Mouse (Mus musculus) adrenal gland, postnatal 36 days (tissue): ENCODE data around the gene Slc17a9. TPM values are rescaled to one million over a fixed set of nuclear protein-coding genes. Genes with fewer than 3 reads are reported as not detected.
"Not testable (repeated sequence)": the region's sequence is repeated elsewhere in the genome, so short reads cannot be mapped to it uniquely, and the experiment has no call there.

Source experiments
- DNase-seq, 2 experiments: peaks; one replicate each; pipeline ENCODE4 v3.0.0; 2021; ENCODE audit warnings: mixed read lengths in 1 of 2
- total RNA-seq, 2 experiments: library from RNA; stranded (reverse); gene quantifications; 2 replicates each; pipeline ENCODE4 v1.2.3; 2021

The Slc17a9 gene
- total RNA-seq, 2 experiments from 2014 or later, result 1.1 to 1.2 TPM

DNA sequence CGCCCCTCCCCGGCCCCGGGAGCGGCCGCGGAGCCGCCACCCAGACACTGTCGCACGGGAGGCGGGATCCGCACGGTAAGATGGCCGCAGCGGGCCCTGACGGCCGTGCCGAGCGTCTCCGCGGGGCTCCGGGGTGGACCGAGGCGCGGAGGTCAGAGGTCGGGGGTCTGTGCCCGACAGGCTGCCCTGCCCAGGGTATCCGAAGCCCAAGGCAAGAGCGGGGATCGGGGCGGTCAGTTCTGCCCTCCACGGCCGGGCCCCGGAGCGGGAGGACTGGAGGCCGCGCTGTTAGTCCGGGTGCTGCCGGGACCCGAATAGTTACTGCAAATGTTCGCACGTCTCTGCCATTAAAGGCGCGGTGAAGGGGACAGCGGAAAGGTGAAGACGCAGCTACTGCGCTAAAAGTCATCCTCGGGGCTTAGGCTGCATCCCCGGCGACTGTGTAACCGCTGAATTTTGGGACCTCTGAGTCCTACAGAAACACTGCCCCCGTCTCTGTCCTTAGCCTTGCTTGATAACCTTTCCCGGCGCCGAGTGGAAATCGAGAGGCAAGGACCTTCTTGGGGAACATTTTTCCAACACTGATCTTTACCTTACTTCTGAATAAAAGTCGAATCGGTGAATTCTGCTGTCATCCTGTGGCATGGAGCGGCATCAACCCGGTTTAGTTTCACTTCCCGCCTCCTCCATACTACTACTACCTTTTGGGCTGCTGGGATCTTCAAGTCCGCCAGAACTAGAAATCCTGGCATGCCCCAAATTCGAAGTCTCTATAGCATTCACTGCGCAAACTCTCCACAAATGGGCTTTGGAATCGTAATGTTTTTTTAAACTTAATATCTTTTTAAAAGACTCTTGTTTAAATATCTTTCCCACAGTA lies 14.5 kb upstream of the Slc17a9 start:
- DNase-seq, result no peak

DNA sequence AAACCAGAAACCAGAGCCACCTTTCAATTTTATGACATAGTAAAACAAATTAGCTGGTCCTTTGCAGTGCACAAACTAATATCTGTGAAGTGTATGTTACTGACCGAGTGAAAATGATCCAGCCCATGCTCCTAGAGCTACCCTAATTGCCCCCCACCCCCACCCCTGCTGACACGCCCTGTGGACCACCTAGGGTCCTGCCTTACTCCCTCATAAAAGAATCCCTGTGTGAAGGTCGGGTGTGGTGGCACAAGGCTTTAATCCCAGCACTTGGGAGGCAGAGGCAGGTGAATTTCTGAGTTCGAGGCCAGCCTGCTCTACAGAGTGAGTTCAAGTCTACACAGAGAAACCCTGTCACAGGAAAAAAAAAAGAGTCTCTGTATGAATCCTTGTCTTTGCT lies 13.5 kb upstream of the Slc17a9 start:
- no peak for DNase-seq

DNA sequence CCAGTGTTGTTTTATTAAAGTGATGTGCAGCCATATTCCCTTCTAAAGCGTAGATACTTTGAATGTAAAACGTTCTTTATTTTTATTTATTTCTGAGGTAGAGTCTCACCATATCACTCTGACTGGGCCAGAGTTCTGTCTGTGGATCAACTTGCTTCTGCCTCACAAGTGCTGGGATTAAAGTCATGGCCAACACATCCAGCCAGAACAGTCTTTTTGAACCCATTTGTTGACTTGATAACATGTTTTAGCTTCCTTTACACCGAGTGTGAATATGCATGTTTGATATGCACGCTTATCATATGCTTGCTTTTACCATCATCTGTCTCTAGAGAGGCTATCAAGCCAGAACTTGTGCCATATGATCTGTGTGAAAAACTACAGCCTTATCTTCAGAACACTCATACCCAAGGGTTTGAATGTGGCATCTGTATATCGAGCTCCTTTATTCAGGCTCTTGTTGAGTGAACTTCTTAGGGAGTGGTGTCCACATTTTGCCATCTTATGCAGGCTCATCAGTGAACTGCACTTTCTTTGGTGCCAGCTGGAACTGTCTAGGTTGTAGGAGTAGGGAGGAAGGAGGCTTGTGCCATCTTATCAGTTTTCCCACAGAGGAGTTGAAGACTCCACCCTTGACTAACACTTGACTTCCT lies 12.9 kb upstream of the Slc17a9 start:
- no peak for DNase-seq

DNA sequence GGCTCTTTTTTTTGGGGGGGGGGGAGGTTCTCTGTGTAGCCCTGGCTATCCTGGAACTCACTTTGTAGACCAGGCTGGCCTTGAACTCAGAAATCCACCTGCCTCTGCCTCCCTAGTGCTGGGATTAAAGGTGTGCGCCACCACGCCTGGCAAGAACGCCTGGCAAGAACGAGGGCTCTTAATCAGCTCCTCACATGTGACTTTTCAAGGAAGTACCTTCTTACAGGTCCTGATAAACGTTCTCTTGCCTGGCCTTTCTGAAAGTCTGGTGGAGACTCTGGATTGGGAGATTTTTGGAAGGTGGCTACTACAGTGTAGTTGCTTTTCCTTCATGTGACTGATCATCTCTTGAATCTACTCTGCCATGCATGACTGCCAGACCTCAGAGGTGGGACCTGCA lies 2.3 kb upstream of the Slc17a9 start:
- DNase-seq, result not testable (repeated sequence)

DNA sequence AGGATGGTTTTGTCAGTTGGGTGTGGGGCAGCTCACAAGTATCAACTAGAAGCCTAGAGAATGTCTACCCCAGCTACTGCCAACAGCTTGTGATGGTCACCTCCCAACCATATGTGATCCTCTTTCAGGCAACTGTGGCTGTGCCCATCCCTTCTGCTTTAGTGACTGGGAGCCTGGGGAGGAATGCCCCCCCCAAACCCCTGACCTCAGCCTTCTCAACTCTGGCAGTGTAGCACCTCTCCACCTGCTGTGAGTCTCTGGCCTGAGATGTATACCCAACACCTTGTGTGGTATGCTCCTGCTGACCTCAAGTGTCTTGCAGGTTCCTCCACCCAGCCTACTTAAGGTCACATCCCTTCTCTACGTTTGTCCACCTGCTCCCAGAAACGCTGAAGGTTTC lies 1.2 kb upstream of the Slc17a9 start:
- no peak for DNase-seq

DNA sequence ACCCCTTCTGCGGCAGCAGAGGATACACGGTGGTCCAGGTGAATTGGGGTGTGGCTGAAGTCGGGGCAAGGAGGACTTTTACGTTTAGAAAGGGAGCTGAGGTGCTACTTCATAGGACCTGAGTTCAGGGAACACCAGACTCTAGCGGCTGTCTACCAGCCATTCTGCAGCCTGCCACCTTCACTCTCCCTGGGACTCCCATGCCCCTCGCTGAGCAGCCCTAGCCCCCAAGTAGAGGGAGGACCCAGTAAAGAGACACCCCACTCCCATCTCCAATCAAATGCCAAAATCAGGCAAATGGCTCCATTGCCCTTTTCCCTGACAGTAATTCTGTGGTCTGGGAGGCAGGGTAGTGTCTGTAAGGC lies 333 bp downstream of the Slc17a9 start:
- no peak for DNase-seq

DNA sequence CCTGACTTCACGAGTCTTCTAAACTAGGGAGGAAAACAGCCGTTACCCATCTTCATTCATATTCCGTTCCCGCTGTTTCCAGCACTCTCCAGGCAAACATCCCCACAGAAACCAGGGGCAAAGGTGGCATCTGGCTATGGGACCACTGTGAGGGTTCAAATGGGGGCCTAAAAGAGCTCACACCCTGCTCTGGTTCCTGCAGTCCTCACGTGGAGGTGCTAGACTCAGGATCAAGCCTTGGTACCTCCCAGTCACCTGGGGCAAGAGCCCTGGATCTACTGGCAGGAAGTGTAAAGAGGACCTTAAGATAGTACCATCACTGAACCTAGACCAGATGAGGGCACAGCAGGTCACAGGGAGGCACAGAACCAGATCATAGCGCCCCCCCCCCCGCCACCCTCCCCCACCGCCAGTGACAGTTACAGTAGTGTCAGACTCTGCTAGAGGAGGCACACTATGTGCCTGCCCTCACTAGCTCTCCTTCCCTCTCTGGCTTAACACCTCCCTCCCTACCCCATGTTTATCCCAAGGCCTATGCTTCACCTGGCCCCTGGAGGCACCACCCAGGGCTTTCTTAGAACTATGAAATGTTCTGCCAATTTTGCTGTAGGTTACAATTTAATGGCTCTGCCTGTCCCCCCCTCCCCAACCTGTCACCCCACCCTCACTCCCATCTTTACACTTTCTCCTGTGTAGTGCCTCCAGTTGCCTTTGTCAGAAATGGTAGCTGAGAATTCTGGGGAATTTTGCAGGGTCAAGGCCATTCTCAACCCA lies 980 bp downstream of the Slc17a9 start:
- DNase-seq, result no peak

DNA sequence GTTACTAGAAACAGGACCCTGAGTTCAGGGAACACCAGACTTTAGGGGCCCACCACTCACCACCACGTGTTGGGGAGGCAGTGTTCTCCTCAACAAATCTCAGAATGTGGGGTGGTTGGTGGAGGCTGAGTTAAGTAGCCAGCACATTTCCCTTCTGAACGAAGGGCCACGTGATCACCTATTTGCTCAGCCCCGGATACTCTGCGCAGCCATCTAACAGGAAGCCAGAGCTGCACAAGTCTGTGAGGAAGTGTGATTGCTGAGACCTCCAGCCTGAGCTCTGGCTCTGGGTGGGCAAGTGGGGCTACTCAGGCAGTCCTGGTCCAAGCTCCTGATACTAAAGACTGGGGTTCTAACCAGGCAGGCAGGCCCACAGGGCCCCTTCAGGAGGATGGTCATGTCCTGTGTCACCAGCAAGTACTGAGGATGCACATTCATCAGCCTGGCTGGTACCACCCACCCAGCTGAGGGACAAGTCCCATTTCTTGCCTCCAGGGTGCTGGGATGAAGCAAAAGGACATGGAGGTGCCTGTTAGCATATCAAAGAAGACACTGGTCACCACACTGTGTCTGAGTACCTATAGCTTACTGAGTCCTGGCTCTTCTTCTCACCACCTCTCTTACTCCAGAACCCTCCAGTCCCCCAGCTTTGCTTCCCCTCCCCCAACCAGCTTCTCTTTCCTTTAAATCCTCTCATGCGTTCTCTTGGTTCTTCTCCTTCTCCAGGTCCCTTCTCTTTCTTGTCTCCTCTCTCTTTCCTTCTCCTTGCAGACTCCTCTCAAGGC lies 1.8 kb downstream of the Slc17a9 start:
- DNase-seq, result no peak

DNA sequence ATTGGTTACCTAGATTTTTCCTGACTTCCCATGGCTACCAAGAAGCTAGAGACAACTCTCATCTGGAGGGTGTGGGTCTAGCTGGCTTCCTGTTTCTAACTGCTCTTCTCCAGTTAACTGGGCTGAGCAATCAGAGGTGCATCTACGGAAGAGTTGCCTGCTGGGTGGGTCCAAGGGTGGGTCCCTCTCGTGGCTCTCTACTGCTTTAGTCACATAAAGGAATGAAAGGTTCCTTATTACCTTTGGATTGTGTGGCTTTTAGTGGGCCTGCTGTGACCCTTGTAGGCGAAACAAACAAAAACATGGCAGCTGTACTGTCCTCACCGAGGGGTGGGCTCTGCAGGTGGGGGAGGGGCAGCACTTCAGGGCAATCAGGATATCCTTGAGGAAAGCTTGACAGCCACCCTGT lies 2.6 kb downstream of the Slc17a9 start:
- DNase-seq, result no peak

DNA sequence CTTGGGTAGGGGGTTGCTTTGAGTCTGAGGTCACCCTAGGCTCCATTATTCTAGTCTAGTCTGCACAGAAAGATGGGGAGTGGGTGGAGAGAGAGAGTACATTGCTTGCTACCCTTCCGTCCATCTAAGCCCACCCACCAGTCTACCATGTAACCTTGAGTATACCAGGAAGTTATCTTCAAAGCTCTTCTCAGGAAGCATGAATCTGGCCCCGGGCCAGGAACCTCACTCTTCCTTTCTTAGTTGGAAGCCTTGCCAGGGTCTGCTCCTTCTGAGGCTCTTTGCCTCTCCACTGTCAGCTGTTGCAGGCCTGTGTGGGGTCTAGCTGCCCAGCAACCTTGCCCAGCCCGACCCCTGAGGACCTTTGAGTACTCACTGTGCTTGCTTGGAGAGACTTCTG lies 6.0 kb downstream of the Slc17a9 start:
- DNase-seq, result peak; percentile 39 to 66

DNA sequence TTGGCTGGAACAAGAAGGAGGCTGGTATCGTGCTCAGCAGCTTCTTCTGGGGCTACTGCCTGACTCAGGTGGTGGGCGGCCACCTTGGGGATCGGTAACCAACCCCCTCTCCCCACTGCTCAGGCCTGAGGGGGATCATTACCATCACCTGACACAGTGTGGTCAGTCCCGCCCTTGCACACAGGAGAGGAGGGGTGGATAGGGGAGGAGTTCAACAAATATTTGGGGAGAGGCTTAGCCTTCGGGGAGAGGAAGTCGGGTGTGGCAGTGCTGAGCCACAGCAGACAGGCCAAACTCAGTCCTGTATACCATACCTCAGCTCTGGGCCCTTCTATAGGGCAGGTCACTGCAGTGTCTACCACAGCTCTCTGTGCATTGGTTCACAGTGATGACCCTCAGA lies 6.9 kb downstream of the Slc17a9 start:
- DNase-seq, result no peak

DNA sequence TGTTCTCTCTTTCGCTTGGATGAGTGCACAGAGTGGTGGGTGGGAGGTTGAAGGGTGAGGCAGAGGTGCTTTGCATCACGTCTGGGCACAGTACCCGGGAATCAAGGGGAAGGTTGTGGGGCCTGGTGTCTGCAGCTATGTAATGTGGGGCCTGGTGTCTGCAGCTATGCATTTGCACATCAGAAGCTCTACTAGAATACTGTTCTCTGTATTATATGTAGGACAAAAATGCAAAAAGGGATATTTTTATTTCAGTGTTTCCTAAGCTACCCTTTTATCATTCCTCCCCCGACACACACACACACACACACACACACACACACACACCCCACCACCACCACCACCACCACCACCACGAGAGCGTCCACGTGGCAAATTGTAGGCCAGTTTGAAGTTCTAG lies 10.2 kb downstream of the Slc17a9 start:
- DNase-seq, result no peak

DNA sequence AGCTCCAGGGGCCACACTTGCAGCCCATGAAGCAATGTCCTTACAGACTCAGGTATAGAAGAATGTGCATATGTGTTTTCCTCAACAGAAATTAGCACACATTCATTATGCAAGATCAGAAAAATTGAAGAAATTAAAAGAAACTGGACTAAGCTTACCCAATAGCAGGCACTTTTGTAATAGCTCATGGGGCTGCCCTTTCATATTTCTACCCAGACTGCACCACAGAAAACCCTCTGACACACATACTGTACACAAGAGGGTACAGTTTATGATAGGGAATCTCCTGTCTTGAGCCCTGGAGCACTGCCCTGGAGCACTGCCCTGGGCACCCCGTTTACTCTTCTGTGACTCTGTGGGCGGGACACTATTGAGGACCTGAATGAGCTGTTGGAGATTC lies 12.9 kb downstream of the Slc17a9 start:
- no peak for DNase-seq

DNA sequence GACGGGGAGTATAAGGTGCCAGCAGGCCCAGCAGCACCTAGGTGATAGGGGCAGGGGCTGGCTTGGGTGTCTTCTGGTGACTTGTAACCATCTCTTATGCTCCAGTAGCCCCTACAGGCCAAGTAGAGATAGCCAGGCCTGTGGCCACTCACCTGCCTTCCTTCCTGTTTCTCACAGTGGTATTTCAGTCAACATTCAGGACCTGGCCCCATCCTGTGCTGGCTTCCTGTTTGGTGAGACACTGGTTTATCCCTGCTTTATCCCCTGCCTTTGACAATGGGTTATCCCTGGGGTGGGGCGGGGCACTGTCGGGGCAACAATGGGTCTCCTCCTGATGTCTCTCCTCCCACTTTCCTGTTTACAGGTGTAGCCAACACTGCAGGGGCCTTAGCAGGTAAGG lies 15.3 kb downstream of the Slc17a9 start:
- no peak for DNase-seq

DNA sequence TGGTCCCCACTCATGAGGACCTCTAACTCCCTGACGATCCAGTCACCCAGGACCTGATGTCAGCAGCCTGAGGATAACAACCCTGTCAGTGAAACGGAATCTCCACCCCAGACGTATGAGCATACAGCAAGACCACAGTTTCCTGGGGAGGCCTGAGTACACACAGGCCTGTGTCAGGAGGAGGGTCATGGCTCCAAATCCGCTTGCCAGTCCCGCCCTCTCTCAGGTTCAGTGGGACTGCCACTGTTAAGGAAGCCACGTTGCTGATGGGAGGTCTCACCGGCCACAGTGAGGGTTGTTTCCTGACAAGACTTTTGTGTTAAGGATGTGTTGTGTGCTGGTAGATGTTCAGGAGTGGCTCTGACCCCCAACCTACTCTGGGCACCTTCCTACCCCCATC lies 16.4 kb downstream of the Slc17a9 start:
- no peak for DNase-seq

DNA sequence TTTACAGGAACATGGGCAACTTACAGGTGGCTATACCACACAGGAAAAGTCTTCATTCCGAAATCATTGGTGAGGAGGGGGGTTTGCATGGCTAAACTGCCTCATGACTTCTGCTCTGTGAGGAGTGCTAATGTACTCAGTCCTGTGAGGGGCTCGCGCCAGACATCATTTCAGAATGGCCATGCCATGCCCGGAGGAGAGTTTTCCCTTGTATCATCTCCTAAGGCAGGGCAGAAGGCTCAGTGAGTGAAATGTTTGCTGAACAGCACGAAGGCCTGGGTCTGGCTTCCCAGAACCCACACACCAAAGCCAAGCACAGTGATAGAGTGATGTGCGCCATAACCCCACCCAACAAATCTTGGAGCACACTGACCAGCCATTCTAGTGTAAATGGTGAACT lies 17.8 kb downstream of the Slc17a9 start:
- no peak for DNase-seq

DNA sequence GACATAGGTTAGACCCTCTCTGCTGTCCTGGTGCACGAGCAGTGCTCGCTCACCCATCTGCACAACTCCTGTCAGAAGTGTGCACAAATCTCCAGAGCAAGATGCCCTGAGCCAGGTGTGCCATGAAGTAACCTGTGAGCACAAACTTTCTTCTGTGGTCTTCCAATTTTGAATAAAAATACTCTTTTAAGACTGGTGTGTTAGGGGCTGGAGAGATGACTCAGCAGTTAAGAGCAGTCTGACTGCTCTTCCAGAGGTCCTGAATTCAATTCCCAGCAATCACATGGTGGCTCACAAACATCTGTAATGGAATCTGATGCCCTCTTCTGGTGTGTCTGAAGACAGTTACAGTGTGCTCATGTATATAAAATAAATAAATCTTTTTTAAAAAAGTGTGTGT lies 18.3 kb downstream of the Slc17a9 start:
- DNase-seq, result no peak

DNA sequence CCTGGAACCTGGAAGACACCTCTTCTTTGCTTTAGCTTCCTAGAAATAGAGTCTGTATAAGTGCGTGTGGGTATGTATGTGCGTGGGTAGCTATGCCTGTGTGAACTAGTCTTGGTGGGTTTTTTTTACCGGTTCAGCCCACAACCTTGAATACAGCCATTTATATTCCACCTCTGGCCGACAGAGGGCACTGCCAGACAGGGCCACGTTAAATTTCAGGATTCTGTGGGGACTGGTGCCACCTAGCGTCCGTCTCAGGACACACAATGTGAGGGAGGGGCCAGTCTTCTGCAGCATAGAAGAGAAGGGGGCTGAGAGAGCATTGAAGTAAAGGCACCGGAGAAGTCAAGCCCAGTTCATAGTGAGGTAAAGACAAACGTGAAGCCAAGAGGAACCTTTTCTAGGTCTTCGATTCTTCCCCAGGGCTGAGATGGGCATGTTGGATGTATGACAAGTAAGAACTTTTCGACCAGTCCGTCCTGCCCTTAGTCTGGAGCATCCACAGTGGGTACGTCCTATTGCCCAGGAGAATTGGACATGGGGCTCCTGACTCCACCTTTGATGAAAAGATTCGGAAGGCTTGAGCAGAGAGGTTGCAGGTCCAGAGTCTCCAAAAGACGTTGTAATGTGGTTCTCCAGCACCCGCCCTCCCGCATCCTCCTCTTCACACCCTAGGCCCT lies 20.3 kb downstream of the Slc17a9 start:
- peak; percentile 88 to 89 for DNase-seq

DNA sequence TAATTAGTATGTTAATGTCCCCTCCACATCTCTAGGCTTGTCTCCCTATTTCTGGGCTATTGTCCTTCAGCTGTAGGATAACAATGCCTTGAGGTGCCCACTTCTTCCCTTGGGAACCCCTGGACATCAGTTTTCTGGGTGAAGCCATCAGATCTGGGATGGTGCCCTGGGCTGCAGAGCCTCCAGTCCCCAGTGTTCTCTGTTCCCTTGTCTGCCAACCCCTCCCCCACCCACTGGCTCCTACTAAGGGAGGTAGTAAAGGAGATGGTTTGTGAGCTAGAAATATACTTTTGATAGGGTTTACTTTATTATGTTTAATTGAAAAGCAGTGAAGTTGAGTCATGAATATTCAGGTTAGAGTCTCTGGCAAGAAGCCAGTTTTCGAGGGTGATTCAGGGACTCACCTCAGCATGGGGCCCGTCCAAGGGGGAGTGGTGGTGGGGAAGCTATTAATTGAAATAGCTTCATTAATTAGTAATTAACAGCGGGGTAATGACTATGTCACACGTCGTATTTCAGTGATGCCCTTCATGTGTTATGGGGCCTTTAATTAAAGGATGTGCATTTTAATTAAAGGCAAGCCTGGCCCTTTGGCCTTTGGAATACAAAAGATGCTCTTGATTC lies 21.6 kb downstream of the Slc17a9 start:
- no peak for DNase-seq

DNA sequence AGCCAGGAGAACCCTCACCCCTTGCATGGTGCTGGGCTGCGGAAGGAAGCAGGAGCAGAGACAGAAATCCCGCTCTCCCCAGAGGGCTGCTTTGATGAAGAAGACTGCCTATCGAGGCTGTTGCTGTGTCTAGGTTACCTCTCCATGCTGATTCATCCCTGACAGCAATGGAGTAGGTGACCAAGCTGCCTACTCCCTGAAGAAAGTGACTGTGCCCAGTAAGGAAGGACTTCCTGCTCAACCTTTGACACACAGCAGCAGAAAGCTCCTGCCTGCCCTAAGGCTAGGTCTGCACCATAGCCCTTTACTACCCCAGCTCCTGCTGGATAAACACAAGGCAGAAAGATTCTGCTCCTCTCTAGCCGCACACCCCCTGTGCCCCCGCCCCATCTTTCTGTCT lies 23.8 kb downstream of the Slc17a9 start:
- no peak for DNase-seq

DNA sequence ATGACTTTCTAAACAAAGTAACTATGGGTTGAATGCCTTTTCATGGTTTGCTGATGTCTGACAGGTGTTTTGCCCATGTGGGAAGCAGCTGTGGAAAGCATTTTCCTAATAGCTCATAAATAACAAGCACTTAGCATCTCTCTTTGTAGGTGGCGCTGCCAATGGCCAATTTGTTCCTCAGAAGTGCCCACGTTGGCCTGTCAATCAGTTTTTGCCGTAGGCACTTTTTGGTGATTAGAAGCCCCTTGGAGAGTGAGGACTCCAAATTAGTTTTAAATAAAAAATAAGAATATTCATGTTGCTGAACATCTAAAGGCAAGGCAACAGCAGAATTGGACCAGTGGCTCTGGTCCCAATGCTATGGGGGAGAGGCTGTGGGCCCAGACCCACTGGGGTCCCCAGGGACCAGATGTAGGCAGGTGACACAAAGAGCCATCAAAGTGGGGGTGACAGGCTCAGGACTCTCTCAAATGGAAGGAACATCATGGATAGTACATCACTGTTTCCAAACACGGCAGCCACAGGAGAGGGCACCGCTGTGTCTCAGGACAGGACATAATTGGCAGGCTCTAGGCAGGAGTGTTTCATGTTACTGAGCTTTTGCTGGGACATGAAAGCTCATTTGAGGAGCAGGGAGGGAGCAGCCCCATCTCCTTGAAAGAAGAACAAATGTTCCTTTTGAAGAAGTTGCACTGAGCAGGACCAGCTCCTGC lies 30.1 kb downstream of the Slc17a9 start:
- DNase-seq, result no peak
